Mouse (Mus musculus) urinary bladder, postnatal 36 days (tissue): ENCODE data around the gene Folr1.

Source experiments
- DNase-seq, 2 experiments: peaks; one replicate each; pipeline ENCODE4 v3.0.0; 2022; ENCODE audit warnings: low spot score in 2 of 2, mixed read lengths in 1 of 2

Gene Folr1

DNA sequence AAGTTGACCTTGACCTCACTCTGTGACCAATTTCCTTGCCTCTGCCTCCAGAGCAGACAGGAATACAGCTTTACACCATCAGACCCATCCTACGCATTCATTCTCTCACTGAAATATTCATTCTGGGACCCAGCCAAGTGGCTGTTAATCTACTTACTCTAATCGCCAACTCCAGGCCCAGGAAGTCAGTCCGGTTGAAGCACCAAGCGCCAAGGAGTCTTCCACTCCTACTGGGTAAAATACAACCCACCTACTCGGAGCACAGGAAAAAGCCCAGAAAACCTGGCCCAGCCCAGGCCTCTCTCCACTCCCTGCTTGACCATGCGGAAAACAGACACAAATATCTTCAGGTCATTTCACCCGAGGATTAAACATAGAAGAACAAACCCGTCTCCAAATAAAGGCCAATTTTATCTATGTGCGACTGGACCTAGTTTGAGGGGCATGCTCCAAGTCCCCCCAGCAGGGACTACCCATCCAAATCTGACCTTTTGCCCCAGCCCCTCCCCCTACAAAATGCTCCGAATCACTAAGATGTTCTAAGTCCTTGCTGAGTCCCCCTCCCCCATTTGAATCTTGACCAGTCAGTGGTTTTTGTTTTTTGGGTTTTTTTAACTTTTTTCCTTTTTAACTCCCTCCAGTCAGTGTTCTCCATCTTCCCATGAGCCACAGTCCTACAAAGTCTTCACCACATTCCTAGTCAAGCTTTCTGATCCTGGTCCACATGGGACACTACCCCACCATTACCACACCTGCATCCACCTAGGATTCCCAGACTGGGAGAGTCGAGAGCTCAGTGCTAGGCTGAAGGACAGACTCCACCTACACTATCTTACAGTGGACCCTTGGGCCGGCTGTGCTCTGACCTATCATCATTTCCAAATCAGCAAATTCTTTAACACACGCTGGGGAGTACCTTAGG lies 2.1 kb downstream of the Folr1 start:
- DNase-seq: no peak

DNA sequence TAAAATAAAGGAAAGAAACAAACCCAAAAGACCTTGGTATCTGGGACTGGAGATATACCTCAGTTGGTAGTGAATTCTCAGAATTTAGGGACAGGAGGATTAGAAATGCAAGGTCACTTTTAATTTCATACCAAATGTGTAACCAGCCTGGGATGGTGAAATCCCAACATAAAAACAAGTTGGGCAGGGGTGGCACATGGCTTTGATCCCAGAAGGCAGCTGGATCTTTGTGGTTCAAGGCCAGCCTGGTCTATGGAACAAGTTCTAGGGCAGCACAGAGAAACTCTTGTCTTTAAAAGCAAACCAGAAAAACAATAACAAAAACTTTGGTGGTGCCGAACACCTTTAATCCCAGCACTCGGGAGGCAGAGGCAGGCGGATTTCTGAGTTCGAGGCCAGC lies 3.1 kb downstream of the Folr1 start:
- DNase-seq: no peak

GRCm38 (mm10) chr7:101866491-101867265 lies 3.9 kb downstream of the Folr1 start:
- DNase-seq: no peak

GRCm38 (mm10) chr7:101863415-101863814 lies 7.2 kb downstream of the Folr1 start, which contains the start of gene Anapc15:
TSS of gene Anapc15 (plus strand) at chr7:101863715.
- no peak for DNase-seq

DNA sequence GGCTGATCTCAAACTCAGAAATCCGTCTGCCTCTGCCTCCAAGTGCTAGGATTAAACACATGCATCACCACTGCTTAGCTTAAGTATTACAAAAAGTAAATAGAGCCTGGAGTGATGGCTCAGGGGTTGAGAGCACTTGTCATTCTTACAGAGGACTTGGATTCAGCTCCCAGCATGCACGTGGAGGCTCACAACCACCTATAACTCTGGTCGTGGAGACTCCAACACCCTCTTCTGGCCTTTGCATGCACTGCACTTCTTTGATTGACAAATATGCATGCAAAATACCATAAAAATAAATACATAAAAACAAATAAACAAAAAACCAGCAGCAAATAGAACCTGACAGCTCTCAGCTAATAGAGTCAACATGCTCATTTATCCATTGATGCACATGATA lies 8.3 kb downstream of the Folr1 start:
- no peak for DNase-seq

DNA sequence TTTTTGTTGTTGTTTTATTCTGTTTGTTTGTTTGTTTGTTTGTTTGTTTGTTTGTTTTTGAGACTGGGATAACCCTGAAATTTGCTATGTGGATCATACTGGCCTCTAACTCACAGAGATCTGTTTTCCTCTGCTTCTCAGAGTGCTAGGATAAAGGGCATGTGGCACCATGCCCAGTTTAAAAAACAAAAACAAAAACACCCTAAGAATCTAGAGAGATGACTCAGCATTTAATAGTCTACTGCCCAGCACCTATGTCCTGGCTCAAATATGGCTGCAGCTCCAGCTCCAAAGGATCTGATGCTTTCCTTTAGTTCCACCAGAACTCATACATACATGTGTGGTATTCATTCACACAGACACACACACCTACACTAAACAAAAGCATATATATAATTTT lies 9.6 kb downstream of the Folr1 start:
- no peak for DNase-seq

DNA sequence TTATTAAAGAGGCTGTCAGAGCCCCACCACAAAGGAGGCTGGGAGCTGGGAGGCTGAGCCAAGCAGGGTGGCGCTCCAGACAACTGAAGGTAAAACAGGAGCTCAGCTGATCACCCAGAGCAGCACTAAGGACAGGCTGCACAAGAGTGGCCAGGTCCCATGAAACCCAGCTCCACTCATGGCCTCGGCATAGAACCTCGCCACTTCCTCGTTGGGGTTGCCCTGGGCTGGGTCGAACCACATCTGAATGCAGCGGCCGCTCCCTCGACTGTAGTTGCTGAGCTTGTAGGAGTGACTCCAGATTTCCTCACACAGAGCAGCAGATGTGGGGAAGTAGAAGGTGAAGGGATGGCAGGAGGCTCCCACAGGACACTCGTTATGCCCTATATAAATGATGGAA lies 12.2 kb downstream of the Folr1 start:
- no peak for DNase-seq

DNA sequence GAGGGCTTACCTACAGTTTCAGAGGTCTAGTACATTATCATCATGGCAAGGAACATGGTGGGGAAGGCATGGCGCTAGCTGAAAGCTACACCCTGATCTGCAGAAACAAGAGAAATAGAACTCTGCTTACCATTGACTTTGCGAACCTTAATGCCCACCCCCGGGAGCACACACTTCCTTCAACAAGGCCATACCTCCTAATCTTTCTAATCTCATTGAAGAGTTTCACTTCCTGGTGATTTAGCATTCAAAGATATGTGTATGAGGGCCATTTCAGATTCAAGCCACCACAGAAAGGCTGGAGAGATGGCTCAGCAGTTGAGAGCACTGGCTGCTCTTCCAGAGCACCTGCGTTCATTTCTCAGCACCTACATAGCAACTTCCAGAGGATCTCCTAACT lies 13.5 kb downstream of the Folr1 start, which contains the start of gene Folr2:
Folr2 (minus strand) TSS at position 101 of the 400 bp plus-strand sequence.
- DNase-seq: no peak

DNA sequence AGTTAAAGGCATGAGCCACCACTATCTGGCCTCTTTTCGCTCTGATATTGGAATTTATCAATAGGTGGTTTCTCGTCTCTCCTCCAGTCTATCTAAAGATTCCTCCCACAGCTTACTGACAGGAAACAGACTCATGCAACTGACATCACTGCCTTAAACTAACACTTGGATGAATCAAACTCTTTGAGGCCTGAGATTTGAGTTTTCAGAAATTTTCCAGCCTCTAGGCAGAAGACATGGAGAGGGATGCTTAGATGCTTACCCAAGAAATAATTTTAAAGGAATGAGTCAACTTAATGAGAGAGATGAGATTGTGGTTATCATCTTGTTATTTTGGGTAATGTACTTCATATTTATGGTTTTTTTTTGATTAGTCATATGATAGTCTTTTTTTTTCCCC lies 16.8 kb downstream of the Folr1 start:
- no peak for DNase-seq

DNA sequence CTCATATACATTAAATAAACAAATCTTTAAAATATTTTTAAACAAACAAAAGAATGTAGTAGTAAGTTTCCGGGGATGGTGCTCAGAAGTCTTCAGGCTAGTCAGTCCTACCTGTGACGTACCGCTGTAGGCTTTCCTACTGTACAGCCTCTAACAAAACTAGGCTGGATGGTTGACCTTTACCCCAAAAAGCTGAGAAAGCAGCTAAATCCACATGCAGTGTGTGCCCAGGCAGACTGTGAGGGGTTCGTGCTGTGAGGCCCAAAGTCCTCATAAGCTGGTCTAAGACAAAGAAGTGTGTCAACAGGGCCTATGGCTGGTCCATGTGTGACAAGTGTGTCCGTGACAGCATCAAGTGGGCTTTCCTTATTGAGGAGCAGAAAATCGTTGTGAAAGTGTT lies 17.7 kb downstream of the Folr1 start:
- no peak for DNase-seq

GRCm38 (mm10) chr7:101851689-101852088 lies 18.9 kb downstream of the Folr1 start:
- DNase-seq: no peak

GRCm38 (mm10) chr7:101847934-101848333 lies 22.7 kb downstream of the Folr1 start:
- no peak for DNase-seq

DNA sequence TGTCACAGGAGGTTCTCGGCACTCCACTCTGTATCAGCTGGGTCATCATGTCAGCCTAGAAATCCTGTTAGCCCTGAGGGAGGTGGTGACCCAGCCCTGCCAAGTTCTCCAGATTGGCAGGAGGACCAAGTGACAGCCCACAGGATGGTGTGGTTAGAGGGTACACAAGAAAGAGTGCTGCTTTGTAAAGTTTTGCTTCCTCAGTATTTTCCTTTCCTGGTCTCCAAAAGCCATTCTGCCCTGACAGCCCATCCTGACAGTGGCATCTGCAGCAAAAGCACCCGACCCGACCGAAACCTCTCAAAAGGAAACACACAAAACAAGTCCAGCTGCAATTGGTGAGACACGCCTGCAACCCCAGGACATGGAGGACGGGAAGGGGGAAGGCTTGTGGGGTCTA lies 26.4 kb downstream of the Folr1 start:
- DNase-seq: no peak

DNA sequence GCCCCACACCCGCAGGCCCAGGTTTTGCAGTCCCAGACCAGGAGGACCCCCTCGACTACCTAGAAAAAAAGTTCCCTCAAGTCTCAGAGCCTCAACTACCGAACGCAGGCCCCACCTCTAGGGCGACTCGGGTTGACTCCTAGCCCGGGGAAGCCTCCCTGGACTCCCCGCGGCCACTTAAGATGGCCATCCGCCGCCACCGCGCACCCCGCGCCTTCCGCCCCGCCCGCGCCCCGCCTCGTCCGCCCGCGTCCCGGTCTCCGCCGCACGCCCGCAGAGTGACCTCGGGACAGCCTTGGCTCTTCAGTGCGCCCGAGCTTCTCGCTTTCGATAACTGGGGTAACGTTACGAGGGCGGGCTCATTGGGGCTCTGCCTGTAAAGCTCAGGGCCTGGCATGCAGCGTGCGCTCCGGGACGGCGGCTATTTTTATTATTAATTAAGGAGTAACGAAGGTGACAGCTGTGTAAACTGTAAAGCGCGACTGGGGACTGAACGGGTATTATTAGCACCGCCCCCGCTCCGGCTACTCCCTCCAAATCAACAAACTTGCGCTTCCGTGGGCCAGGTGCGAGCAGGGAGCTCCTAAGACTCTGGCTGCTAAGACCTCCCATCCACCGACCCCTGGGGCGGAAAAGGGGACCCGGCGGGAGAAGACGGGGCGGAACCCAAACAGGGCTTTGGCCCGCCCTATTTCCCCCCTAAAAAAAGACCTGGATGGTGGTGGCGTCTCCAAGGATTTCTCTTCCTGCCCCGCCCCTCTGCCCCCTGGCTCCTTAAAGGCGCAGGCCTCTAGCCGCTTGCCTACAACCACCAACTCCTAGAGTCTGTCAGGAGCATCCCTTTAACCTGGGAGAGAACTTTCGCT lies 32.7 kb downstream of the Folr1 start, which contains the start of gene Inppl1:
Inppl1 (minus strand) TSS at position 624 of the 866 bp plus-strand sequence.
- peak; percentile 87 to 91 for DNase-seq

DNA sequence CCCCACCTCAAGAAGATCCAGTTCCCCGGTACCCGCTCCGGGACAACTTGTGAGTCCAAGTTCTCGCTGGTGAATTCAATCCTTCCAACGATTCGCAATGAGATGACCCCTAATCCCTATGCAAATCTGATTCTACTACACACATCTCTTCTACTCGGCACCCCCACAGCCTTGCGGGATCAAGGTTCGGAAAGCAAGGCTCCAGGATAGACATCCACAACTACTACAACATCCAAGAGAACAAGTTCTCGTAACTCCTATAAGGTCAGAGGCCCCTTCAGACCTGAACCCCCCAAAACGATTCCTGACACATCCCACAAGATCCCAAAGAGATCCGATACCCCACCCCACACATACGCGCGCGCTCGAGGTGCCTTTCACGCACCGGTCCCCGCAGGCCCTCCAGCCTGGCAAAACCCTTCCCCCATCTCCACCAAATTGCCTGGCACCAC lies 33.4 kb downstream of the Folr1 start:
- DNase-seq: peak in 1 of 2 experiments; percentile 58

- peak; percentile 44 to 65 for DNase-seq
Measured at GRCm38 (mm10) chr7:101836271-101837153, 34.1 kb downstream of the Folr1 start.

GRCm38 (mm10) chr7:101835457-101836109 lies 35.0 kb downstream of the Folr1 start:
- no peak for DNase-seq

DNA sequence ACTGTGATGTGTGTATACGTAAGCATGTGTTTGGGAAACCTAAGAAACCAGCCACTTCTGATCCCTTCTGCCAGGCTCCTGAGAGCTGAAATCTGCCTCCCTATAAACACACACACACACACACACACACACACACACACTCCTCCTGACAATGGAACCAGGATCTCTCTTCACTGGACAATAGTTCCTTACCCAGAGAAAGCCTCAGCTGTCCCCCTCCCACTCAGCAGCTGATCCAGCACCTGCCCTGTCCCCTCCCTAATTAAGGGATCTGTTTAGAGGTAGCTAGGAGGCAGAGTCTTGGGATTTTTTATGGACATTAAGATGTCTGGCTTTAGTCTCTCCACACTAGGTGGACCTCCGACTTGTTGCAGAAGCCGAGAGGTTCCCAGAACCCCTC lies 35.7 kb downstream of the Folr1 start:
- DNase-seq: no peak

DNA sequence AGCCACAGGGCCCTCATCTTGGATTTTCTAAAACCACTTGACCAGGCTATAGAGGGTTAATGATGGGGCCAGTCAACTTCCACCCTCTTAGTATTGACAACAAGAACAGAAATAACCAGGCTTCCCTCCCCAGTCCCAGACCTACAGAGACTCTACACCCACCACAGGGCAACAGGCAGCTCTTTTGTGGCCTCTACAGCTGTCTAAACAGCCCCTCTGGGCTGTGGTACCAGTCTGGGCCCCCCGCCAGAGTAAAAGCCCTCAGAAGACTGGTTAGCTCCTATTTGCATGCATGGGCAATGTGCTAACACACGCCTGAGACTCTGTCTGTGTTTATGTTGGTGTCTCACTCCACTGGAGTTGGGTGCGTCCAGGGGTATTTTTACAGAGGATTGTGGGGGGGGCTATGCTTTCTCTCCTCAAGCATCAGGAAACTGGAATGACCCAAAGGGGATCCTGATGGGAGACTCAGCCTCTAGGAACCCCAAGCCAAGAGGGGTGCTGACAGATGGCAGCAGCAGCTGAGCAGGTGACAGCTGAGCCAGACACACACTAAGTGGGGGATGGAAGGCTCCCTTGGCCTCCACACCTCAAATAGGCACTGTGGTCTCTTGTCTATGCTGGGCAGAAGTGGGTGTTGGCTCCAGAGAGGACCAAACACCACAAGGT lies 36.5 kb downstream of the Folr1 start:
- no peak for DNase-seq
